Mouse (Mus musculus) macrophage (primary cell): ENCODE measurements around the gene 1700011L22Rik. TPM values are rescaled to one million over a fixed set of nuclear protein-coding genes. Genes with fewer than 3 reads are reported as not detected.

Experiments used
- H3K27ac ChIP-seq: fragments of 350-480 bp; formaldehyde crosslinking; 2 replicates; pipeline ENCODE4 v1.9.0; 2021
- H3K36me3 ChIP-seq: fragments of 350-480 bp; formaldehyde crosslinking; 2 replicates; pipeline ENCODE4 v1.9.0; 2021; ENCODE audit errors: inconsistent target
- H3K4me3 ChIP-seq: fragments of 350-480 bp; formaldehyde crosslinking; 2 replicates; pipeline ENCODE4 v1.9.0; 2021; ENCODE audit errors: inconsistent target
- H3K79me2 ChIP-seq: fragments of 350-480 bp; formaldehyde crosslinking; 2 replicates; pipeline ENCODE4 v1.9.0; 2021; ENCODE audit errors: inconsistent target
- WGBS: methylation state at CpG from one replicate; pipeline ENCODE4 v1.1.7; 2026; ENCODE audit warnings: inconsistent platforms; ENCODE audit not compliant: missing documents; 5-methylcytosine and 5-hydroxymethylcytosine counted together
- polyA plus RNA-seq: library from polyadenylated mRNA; stranded (reverse); fragments of 250-400 nt; gene quantifications from 3 replicates; pipeline ENCODE4 v1.2.4, GENCODE M21; 2018; ENCODE audit warnings: inconsistent platforms

Gene 1700011L22Rik
- polyA plus RNA-seq, 1 experiment from 2014 or later, result not detected

GRCm38 (mm10) chr8:79222752-79223141, 25.6 kb downstream of the 1700011L22Rik start:
- no peak overlapping the region for H3K4me3 ChIP-seq
- no peak overlapping the region for H3K27ac ChIP-seq
- H3K36me3 ChIP-seq, result peaks cover 1% of the 10 kb centered on the region; the same call in 1 of the 2 replicates
- WGBS, result 78% methylated on average over 5 of the region's 5 CpGs
- no peaks in the 10 kb centered on the region; the same call in 1 of the 2 replicates for H3K79me2 ChIP-seq

- 94% methylated on average over 5 of the region's 5 CpGs for WGBS
These were observed 26.1 kb downstream of the 1700011L22Rik start for GRCm38 (mm10) chr8:79222106-79222751.

GRCm38 (mm10) chr8:79211630-79212029, 36.7 kb downstream of the 1700011L22Rik start:
- H3K36me3 ChIP-seq, result no peaks in the 10 kb centered on the region
- no peak overlapping the region for H3K4me3 ChIP-seq
- no peak overlapping the region for H3K27ac ChIP-seq
- 91% methylated on average over 9 of the region's 9 CpGs for WGBS
- no peaks in the 10 kb centered on the region for H3K79me2 ChIP-seq

More at GRCm38 (mm10) chr8:79222106-79222751, 26.1 kb downstream of the 1700011L22Rik start:
- Histone ChIP-seq H3K4me3 (no peak overlapping the region), H3K79me2 (no peaks in the 10 kb centered on the region; the same call in 1 of the 2 replicates), H3K27ac (no peak overlapping the region), H3K36me3 (no peaks in the 10 kb centered on the region)

- WGBS, result 28% methylated on average over 20 of the region's 27 CpGs
- H3K27ac ChIP-seq, result peak overlapping the region; percentile 2; the same call in 1 of the 2 replicates
- no peaks in the 10 kb centered on the region for H3K79me2 ChIP-seq
- H3K4me3 ChIP-seq, result no peak overlapping the region
- H3K36me3 ChIP-seq, result no peaks in the 10 kb centered on the region
These were observed 38.6 kb downstream of the 1700011L22Rik start for GRCm38 (mm10) chr8:79209641-79210358.

GRCm38 (mm10) chr8:79208691-79209640, 39.4 kb downstream of the 1700011L22Rik start:
- Histone ChIP-seq H3K4me3 (no peak overlapping the region), H3K27ac (no peak overlapping the region), H3K36me3 (no peaks in the 10 kb centered on the region), H3K79me2 (no peaks in the 10 kb centered on the region)
- WGBS, result 75% methylated on average over 15 of the region's 15 CpGs

- Histone ChIP-seq H3K4me3 (no peak overlapping the region), H3K27ac (no peak overlapping the region), H3K79me2 (no peaks in the 10 kb centered on the region), H3K36me3 (no peaks in the 10 kb centered on the region)
- 100% methylated on average over 2 of the region's 3 CpGs for WGBS
These were observed 40.2 kb downstream of the 1700011L22Rik start for GRCm38 (mm10) chr8:79208181-79208580.

GRCm38 (mm10) chr8:79206895-79207294, 41.5 kb downstream of the 1700011L22Rik start:
- Histone ChIP-seq H3K36me3 (no peaks in the 10 kb centered on the region), H3K27ac (no peak overlapping the region), H3K79me2 (no peaks in the 10 kb centered on the region), H3K4me3 (no peak overlapping the region)
- 79% methylated on average over 4 of the region's 4 CpGs for WGBS

GRCm38 (mm10) chr8:79201446-79202147, 46.8 kb downstream of the 1700011L22Rik start:
- H3K36me3 ChIP-seq, result no peaks in the 10 kb centered on the region
- no peak overlapping the region for H3K4me3 ChIP-seq
- 92% methylated on average over 11 of the region's 11 CpGs for WGBS
- no peak overlapping the region for H3K27ac ChIP-seq
- H3K79me2 ChIP-seq, result no peaks in the 10 kb centered on the region

- H3K36me3 ChIP-seq, result no peaks in the 10 kb centered on the region
- no peak overlapping the region for H3K4me3 ChIP-seq
- WGBS, result 86% methylated on average over 3 of the region's 3 CpGs
- H3K27ac ChIP-seq, result no peak overlapping the region
- no peaks in the 10 kb centered on the region for H3K79me2 ChIP-seq
These were observed 49.7 kb downstream of the 1700011L22Rik start for GRCm38 (mm10) chr8:79198675-79199074.

GRCm38 (mm10) chr8:79196481-79196880, 51.9 kb downstream of the 1700011L22Rik start:
- no peaks in the 10 kb centered on the region for H3K36me3 ChIP-seq
- H3K27ac ChIP-seq, result no peak overlapping the region
- WGBS, result 94% methylated on average over 4 of the region's 4 CpGs
- H3K4me3 ChIP-seq, result no peak overlapping the region
- H3K79me2 ChIP-seq, result no peaks in the 10 kb centered on the region

- Histone ChIP-seq H3K4me3 (no peak overlapping the region), H3K27ac (no peak overlapping the region), H3K36me3 (no peaks in the 10 kb centered on the region), H3K79me2 (no peaks in the 10 kb centered on the region)
- 96% methylated on average over 10 of the region's 10 CpGs for WGBS
These were observed 58.3 kb downstream of the 1700011L22Rik start for GRCm38 (mm10) chr8:79190071-79190470.

GRCm38 (mm10) chr8:79185488-79185887, 62.9 kb downstream of the 1700011L22Rik start:
- H3K36me3 ChIP-seq, result no peaks in the 10 kb centered on the region
- no peak overlapping the region for H3K27ac ChIP-seq
- H3K4me3 ChIP-seq, result no peak overlapping the region
- no peaks in the 10 kb centered on the region for H3K79me2 ChIP-seq
- WGBS, result 95% methylated on average over 7 of the region's 7 CpGs

GRCm38 (mm10) chr8:79179678-79180077, 68.7 kb downstream of the 1700011L22Rik start:
- Histone ChIP-seq H3K36me3 (no peaks in the 10 kb centered on the region), H3K27ac (no peak overlapping the region), H3K4me3 (no peak overlapping the region), H3K79me2 (no peaks in the 10 kb centered on the region)
- 94% methylated on average over 6 of the region's 6 CpGs for WGBS

- WGBS, result 96% methylated on average over 4 of the region's 4 CpGs
- H3K79me2 ChIP-seq, result no peaks in the 10 kb centered on the region
- H3K27ac ChIP-seq, result no peak overlapping the region
- no peaks in the 10 kb centered on the region for H3K36me3 ChIP-seq
- no peak overlapping the region for H3K4me3 ChIP-seq
These were observed 72.4 kb downstream of the 1700011L22Rik start for GRCm38 (mm10) chr8:79175991-79176390.
